Mouse (Mus musculus) hindbrain, embryonic 12.5 days (tissue): ENCODE results near the gene Dhodh. TPM values are rescaled to one million over a fixed set of nuclear protein-coding genes. Genes with fewer than 3 reads are reported as not detected.

Experiments used
- polyA plus RNA-seq: library from polyadenylated mRNA; unstranded; fragments of >200 nt; fragmentation: Nextera tagmentation; extraction: Ambion mirVana; gene quantifications from 2 replicates; pipeline ENCODE4 v1.2.1, GENCODE M21; 2016

Gene Dhodh
- polyA plus RNA-seq, 1 experiment from 2014 or later, result 36.5 TPM

Other genes starting within 250 kb of the Dhodh start
- 2.9 and 3.3 TPM in 2 replicates for gene Pmfbp1, start 114.6 kb downstream of the Dhodh start, polyA plus RNA-seq
- 28.8 and 29.4 TPM in 2 replicates for gene Dhx38, start 42.8 kb downstream of the Dhodh start, polyA plus RNA-seq
- 24.9 and 25.8 TPM in 2 replicates for gene Txnl4b, start 42.8 kb downstream of the Dhodh start, polyA plus RNA-seq
- 0.77 and 1.2 TPM in 2 replicates for gene Hp, start 29.5 kb downstream of the Dhodh start, polyA plus RNA-seq
- 0.08 and 0.22 TPM in 2 replicates for gene Pkd1l3, start 5.8 kb upstream of the Dhodh start, polyA plus RNA-seq
- 185 and 186 TPM in 2 replicates for gene Ist1, start 84.6 kb upstream of the Dhodh start, polyA plus RNA-seq
- gene Zfp821, start 96.9 kb upstream of the Dhodh start, polyA plus RNA-seq, result 77.0 and 80.2 TPM in 2 replicates
- 8.1 and 8.4 TPM in 2 replicates for gene Atxn1l, start 129.1 kb upstream of the Dhodh start, polyA plus RNA-seq
- 61.5 and 70.5 TPM in 2 replicates for gene Ap1g1, start 169.9 kb upstream of the Dhodh start, polyA plus RNA-seq